Mouse (Mus musculus) stomach, embryonic 15.5 days (tissue): ENCODE data around the gene Tpi1. TPM values are rescaled to one million over a fixed set of nuclear protein-coding genes. Genes with fewer than 3 reads are reported as not detected.

Experiments
- ATAC-seq: fragments of 200-750 bp; cut with Nextera tagmentation; 2 replicates; pipeline ENCODE4 v1.8.0; 2017; ENCODE audit warnings: low read depth, moderate number of reproducible peaks, moderate TSS enrichment; ENCODE audit not compliant: insufficient read depth, low FRiP score
- H3K27ac ChIP-seq: fragments of 300-500 bp; sonication (generic); 2 replicates; pipeline ENCODE4 v1.5.1; 2015; ENCODE audit warnings: mild to moderate bottlenecking, inconsistent platforms
- H3K27me3 ChIP-seq: fragments of 300-500 bp; sonication (generic); replicated peaks from 2 replicates; pipeline ENCODE4 v1.6.1; 2015; ENCODE audit warnings: inconsistent platforms
- H3K36me3 ChIP-seq: fragments of 300-500 bp; sonication (generic); 2 replicates; pipeline ENCODE4 v1.6.1; 2015; ENCODE audit warnings: inconsistent platforms
- H3K4me1 ChIP-seq: fragments of 300-500 bp; sonication (generic); 2 replicates; pipeline ENCODE4 v1.6.1; 2015; ENCODE audit warnings: inconsistent platforms
- H3K4me2 ChIP-seq: fragments of 300-500 bp; sonication (generic); 2 replicates; pipeline ENCODE4 v1.6.1; 2015; ENCODE audit warnings: mild to moderate bottlenecking, inconsistent platforms
- H3K4me3 ChIP-seq: fragments of 300-500 bp; sonication (generic); replicated peaks from 2 replicates; pipeline ENCODE4 v1.5.1; 2015; ENCODE audit warnings: inconsistent platforms
- H3K9ac ChIP-seq: fragments of 300-500 bp; sonication (generic); 2 replicates; pipeline ENCODE4 v1.6.1; 2015; ENCODE audit warnings: inconsistent platforms
- H3K9me3 ChIP-seq: fragments of 300-500 bp; sonication (generic); 2 replicates; pipeline ENCODE4 v1.6.1; 2016; ENCODE audit warnings: inconsistent platforms
- WGBS: fragments of 180-500 bp; shearing (Covaris S2); methylation state at CpG from one replicate; pipeline ENCODE4 v1.1.7; 2015; 5-methylcytosine and 5-hydroxymethylcytosine counted together
- polyA plus RNA-seq: library from polyadenylated mRNA; unstranded; fragments of >200 nt; fragmentation: Nextera tagmentation; extraction: Ambion mirVana; gene quantifications from 2 replicates; pipeline ENCODE4 v1.2.1, GENCODE M21; 2015

Tpi1 gene
- polyA plus RNA-seq, 1 experiment from 2014 or later: 914 TPM

GRCm38 (mm10) chr6:124829799-124830700, 16.0 kb upstream of the Tpi1 start:
- H3K4me2 ChIP-seq: peak overlapping the region; percentile 78
- peaks cover 15% of the 10 kb centered on the region; the same call in 1 of the 2 replicates for H3K4me1 ChIP-seq
- WGBS: under 1% methylated on average over 38 of the region's 38 CpGs
- H3K4me3 ChIP-seq: peak overlapping the region; percentile 79
- no peaks in the 10 kb centered on the region for H3K9me3 ChIP-seq
- H3K27ac ChIP-seq: peak overlapping the region; percentile 94
- no peaks in the 10 kb centered on the region for H3K27me3 ChIP-seq
- peaks cover 24% of the 10 kb centered on the region for H3K36me3 ChIP-seq
- ATAC-seq: peak; percentile 85
- peak overlapping the region; percentile 52 for H3K9ac ChIP-seq

GRCm38 (mm10) chr6:124828868-124829798, 15.0 kb upstream of the Tpi1 start, which contains the start of the genes Usp5 and Cdca3:
Gene Usp5, minus strand, starts transcription at chr6:124829484.
Gene Cdca3, plus strand, starts transcription at chr6:124829547.
- no peaks in the 10 kb centered on the region for H3K9me3 ChIP-seq
- H3K27me3 ChIP-seq: no peaks in the 10 kb centered on the region
- H3K4me3 ChIP-seq: peak within 1 kb of the TSS; percentile 79
- H3K4me1 ChIP-seq: peaks cover 15% of the 10 kb centered on the region; the same call in 1 of the 2 replicates
- H3K27ac ChIP-seq: peak within 1 kb of the TSS; percentile 94
- WGBS: under 1% methylated on average over 55 of the region's 55 CpGs
- H3K36me3 ChIP-seq: peaks cover 21% of the 10 kb centered on the region
- peak; percentile 93 for ATAC-seq
- H3K4me2 ChIP-seq: peak within 1 kb of the TSS; percentile 78
- peak within 1 kb of the TSS; percentile 65 for H3K9ac ChIP-seq

GRCm38 (mm10) chr6:124828101-124828592, 14.1 kb upstream of the Tpi1 start:
- H3K4me2 ChIP-seq: peak overlapping the region; percentile 71
- no peak for ATAC-seq
- 19% methylated on average over 10 of the region's 10 CpGs for WGBS
- H3K9me3 ChIP-seq: no peaks in the 10 kb centered on the region
- H3K4me1 ChIP-seq: peaks cover 15% of the 10 kb centered on the region; the same call in 1 of the 2 replicates
- peak overlapping the region; percentile 56; the same call in 1 of the 2 replicates for H3K27ac ChIP-seq
- H3K27me3 ChIP-seq: no peaks in the 10 kb centered on the region
- peak overlapping the region; percentile 25 for H3K9ac ChIP-seq
- peak overlapping the region; percentile 79 for H3K4me3 ChIP-seq
- H3K36me3 ChIP-seq: peaks cover 25% of the 10 kb centered on the region

- Histone ChIP-seq H3K36me3 (peaks cover 68% of the 10 kb centered on the region), H3K4me1 (no peaks in the 10 kb centered on the region), H3K9ac (no peak overlapping the region), H3K27me3 (no peaks in the 10 kb centered on the region), H3K4me2 (no peak overlapping the region), H3K9me3 (no peaks in the 10 kb centered on the region), H3K27ac (no peak overlapping the region), H3K4me3 (no peak overlapping the region)
- 92% methylated on average over 4 of the region's 4 CpGs for WGBS
- ATAC-seq: no peak
Observed at GRCm38 (mm10) chr6:124822049-124822448, 8.0 kb upstream of the Tpi1 start.

GRCm38 (mm10) chr6:124820891-124821290, 6.8 kb upstream of the Tpi1 start:
- Histone ChIP-seq H3K4me2 (no peak overlapping the region), H3K27me3 (no peaks in the 10 kb centered on the region), H3K9me3 (no peaks in the 10 kb centered on the region), H3K4me1 (no peaks in the 10 kb centered on the region), H3K9ac (no peak overlapping the region), H3K36me3 (peaks cover 72% of the 10 kb centered on the region), H3K4me3 (no peak overlapping the region), H3K27ac (no peak overlapping the region)
- 90% methylated on average over 5 of the region's 5 CpGs for WGBS
- no peak for ATAC-seq

GRCm38 (mm10) chr6:124817971-124818370, 3.9 kb upstream of the Tpi1 start:
- no peak overlapping the region for H3K27ac ChIP-seq
- no peak for ATAC-seq

GRCm38 (mm10) chr6:124817563-124817962, 3.5 kb upstream of the Tpi1 start:
- H3K4me1 ChIP-seq: peaks cover 12% of the 10 kb centered on the region
- H3K9me3 ChIP-seq: no peaks in the 10 kb centered on the region
- no peaks in the 10 kb centered on the region for H3K27me3 ChIP-seq
- no peak overlapping the region for H3K4me2 ChIP-seq
- ATAC-seq: no peak
- no peak overlapping the region for H3K4me3 ChIP-seq
- no peak overlapping the region for H3K27ac ChIP-seq
- WGBS: 97% methylated on average over 8 of the region's 8 CpGs
- no peak overlapping the region for H3K9ac ChIP-seq
- H3K36me3 ChIP-seq: peaks cover 53% of the 10 kb centered on the region

More at GRCm38 (mm10) chr6:124817971-124818370, 3.9 kb upstream of the Tpi1 start:
- no peak overlapping the region for H3K9ac ChIP-seq
- 85% methylated on average over 8 of the region's 8 CpGs for WGBS
- no peaks in the 10 kb centered on the region for H3K27me3 ChIP-seq
- no peak overlapping the region for H3K4me3 ChIP-seq
- no peaks in the 10 kb centered on the region for H3K9me3 ChIP-seq
- peaks cover 9% of the 10 kb centered on the region for H3K4me1 ChIP-seq
- H3K4me2 ChIP-seq: no peak overlapping the region
- peaks cover 53% of the 10 kb centered on the region for H3K36me3 ChIP-seq

GRCm38 (mm10) chr6:124817125-124817524, 3.0 kb upstream of the Tpi1 start:
- Histone ChIP-seq H3K9me3 (no peaks in the 10 kb centered on the region), H3K27me3 (no peaks in the 10 kb centered on the region), H3K36me3 (peaks cover 53% of the 10 kb centered on the region), H3K9ac (no peak overlapping the region), H3K27ac (no peak overlapping the region), H3K4me3 (no peak overlapping the region), H3K4me2 (no peak overlapping the region), H3K4me1 (peaks cover 16% of the 10 kb centered on the region)
- 94% methylated on average over 11 of the region's 11 CpGs for WGBS
- no peak for ATAC-seq

GRCm38 (mm10) chr6:124816611-124817010, 2.5 kb upstream of the Tpi1 start:
- Histone ChIP-seq H3K4me3 (no peak overlapping the region), H3K9me3 (no peaks in the 10 kb centered on the region), H3K27me3 (no peaks in the 10 kb centered on the region), H3K4me2 (no peak overlapping the region), H3K4me1 (peaks cover 21% of the 10 kb centered on the region), H3K36me3 (peaks cover 53% of the 10 kb centered on the region), H3K9ac (no peak overlapping the region), H3K27ac (no peak overlapping the region)
- no peak for ATAC-seq
- 73% methylated on average over 4 of the region's 4 CpGs for WGBS

- H3K27me3 ChIP-seq: no peaks in the 10 kb centered on the region
Observed at GRCm38 (mm10) chr6:124814858-124815774, 1.0 kb upstream of the Tpi1 start.

More at GRCm38 (mm10) chr6:124814858-124815774, 1.0 kb upstream of the Tpi1 start:
- no peak overlapping the region for H3K27ac ChIP-seq
- peaks cover 30% of the 10 kb centered on the region for H3K4me1 ChIP-seq
- 0 out of 2 replicates have a peak overlapping the region, but pooled peaks have one; percentile 79 for H3K4me2 ChIP-seq
- H3K4me3 ChIP-seq: no peak overlapping the region
- ATAC-seq: no peak
- H3K36me3 ChIP-seq: peaks cover 49% of the 10 kb centered on the region
- no peak overlapping the region for H3K9ac ChIP-seq
- no peaks in the 10 kb centered on the region for H3K9me3 ChIP-seq
- 67% methylated on average over 9 of the region's 9 CpGs for WGBS
